Mouse (Mus musculus): ENCODE data around the gene Pdzd3. TPM values are rescaled to one million over a fixed set of nuclear protein-coding genes. Genes with fewer than 3 reads are reported as not detected.

The Pdzd3 gene
- polyA plus RNA-seq, 1 experiment from 2014 or later = 3.1 TPM

DNA sequence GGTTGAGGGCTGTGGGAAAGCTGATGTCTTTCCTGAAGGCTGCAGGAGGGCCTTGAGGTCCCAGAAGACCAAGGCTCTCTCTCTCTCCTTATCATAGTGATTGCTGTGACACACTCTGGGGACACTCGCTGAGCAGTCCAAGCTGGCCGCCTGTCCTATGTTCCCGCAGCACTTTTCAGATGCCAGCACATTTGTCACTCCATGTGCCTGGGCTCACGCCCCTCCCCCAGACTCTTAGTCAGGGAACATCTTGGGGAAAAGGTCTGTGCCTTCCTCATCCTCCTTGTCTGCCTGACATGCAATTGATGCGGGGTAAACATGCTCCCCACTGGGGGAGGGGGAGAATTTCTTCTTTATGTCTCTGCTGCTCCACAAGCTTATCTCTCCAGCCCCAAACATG, 31.9 kb upstream of the Pdzd3 start:
- ATAC-seq (replicated peaks; ENCODE audit: low FRiP score, low TSS enrichment, low read depth) (no peak), DNase-seq (ENCODE audit: low spot score) (no peak)
- 56% methylated on average over 5 of the region's 5 CpGs for WGBS
- H3K27ac ChIP-seq (ENCODE audit: low read depth) = no peak overlapping the region
- H3K9ac ChIP-seq (ENCODE audit: low read length) = no peak overlapping the region
- peaks cover 14% of the 10 kb centered on the region; the same call in 1 of the 2 replicates for H3K27me3 ChIP-seq (replicated peaks; ENCODE audit: control insufficient read depth, insufficient read depth, low read length)
- H3K4me1 ChIP-seq (replicated peaks; ENCODE audit: control insufficient read depth, insufficient read depth, low read length) = 0 out of 2 replicates have a peak, but pooled peaks cover 2% of the 10 kb centered on the region
- H3K9me3 ChIP-seq (ENCODE audit: control insufficient read depth, low read length) = no peaks in the 10 kb centered on the region
- H3K4me3 ChIP-seq (ENCODE audit: low read depth, low read length) = no peak overlapping the region
- peaks cover 3% of the 10 kb centered on the region; the same call in 1 of the 2 replicates for H3K36me3 ChIP-seq (ENCODE audit: control insufficient read depth, insufficient read depth, low read length)
- H3K4me2 ChIP-seq (ENCODE audit: low read length) = no peak overlapping the region

GRCm38 (mm10) chr9:44269973-44270372, 18.7 kb upstream of the Pdzd3 start:
- no peaks in the 10 kb centered on the region for H3K27me3 ChIP-seq (replicated peaks; ENCODE audit: control insufficient read depth, insufficient read depth, low read length)

GRCm38 (mm10) chr9:44269077-44269476, 17.8 kb upstream of the Pdzd3 start:
- Histone ChIP-seq H3K27ac (ENCODE audit: low read depth) (no peak overlapping the region), H3K4me2 (ENCODE audit: low read length) (no peak overlapping the region), H3K4me3 (ENCODE audit: low read depth, low read length) (no peak overlapping the region), H3K9ac (ENCODE audit: low read length) (no peak overlapping the region), H3K36me3 (ENCODE audit: control insufficient read depth, insufficient read depth, low read length) (no peaks in the 10 kb centered on the region), H3K4me1 (replicated peaks; ENCODE audit: control insufficient read depth, insufficient read depth, low read length) (peaks cover 14% of the 10 kb centered on the region; the same call in 1 of the 2 replicates), H3K9me3 (ENCODE audit: control insufficient read depth, low read length) (0 out of 2 replicates have a peak, but pooled peaks cover 4% of the 10 kb centered on the region), H3K27me3 (replicated peaks; ENCODE audit: control insufficient read depth, insufficient read depth, low read length) (no peaks in the 10 kb centered on the region)
- no peak for ATAC-seq (replicated peaks; ENCODE audit: low FRiP score, low TSS enrichment, low read depth)
- WGBS = 87% methylated on average over 3 of the region's 3 CpGs
- no peak for DNase-seq (ENCODE audit: low spot score)

More at GRCm38 (mm10) chr9:44269973-44270372, 18.7 kb upstream of the Pdzd3 start:
- Histone ChIP-seq H3K9me3 (ENCODE audit: control insufficient read depth, low read length) (0 out of 2 replicates have a peak, but pooled peaks cover 4% of the 10 kb centered on the region), H3K9ac (ENCODE audit: low read length) (no peak overlapping the region), H3K36me3 (ENCODE audit: control insufficient read depth, insufficient read depth, low read length) (no peaks in the 10 kb centered on the region), H3K4me2 (ENCODE audit: low read length) (no peak overlapping the region), H3K4me3 (ENCODE audit: low read depth, low read length) (no peak overlapping the region), H3K4me1 (replicated peaks; ENCODE audit: control insufficient read depth, insufficient read depth, low read length) (peaks cover 14% of the 10 kb centered on the region; the same call in 1 of the 2 replicates), H3K27ac (ENCODE audit: low read depth) (no peak overlapping the region)
- WGBS = 78% methylated on average over 4 of the region's 4 CpGs
- DNase-seq (ENCODE audit: low spot score) (no peak), ATAC-seq (replicated peaks; ENCODE audit: low FRiP score, low TSS enrichment, low read depth) (no peak)

DNA sequence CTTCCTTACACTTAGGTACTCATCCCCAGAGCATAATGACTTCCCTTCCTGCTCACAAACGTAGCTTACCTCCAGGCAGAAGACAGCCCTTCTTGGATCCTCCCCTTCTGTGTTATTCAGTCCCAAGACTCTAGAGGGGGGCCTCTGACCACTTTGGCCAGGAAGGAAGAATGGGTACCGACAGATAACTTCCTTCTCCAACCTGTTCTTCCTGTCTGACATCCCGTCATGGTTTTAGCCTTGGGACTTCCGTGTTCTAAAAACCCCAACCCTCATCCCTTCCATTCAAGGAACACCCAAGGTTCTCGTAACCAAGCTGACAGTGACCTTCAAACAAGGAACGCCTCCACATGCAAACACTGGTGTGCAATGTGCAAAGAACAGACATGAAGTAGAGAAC, 17.2 kb upstream of the Pdzd3 start, which contains the start of gene Nlrx1:
Gene Nlrx1 (minus strand): TSS at position 168 of the 400 bp plus-strand sequence.
- 68% methylated on average over 6 of the region's 6 CpGs for whole genome bisulfite sequencing
- Histone ChIP-seq H3K36me3 (ENCODE audit: control insufficient read depth, insufficient read depth, low read length) (no peaks in the 10 kb centered on the region), H3K9ac (ENCODE audit: low read length) (peak within 1 kb of the TSS; percentile 83), H3K4me1 (replicated peaks; ENCODE audit: control insufficient read depth, insufficient read depth, low read length) (peaks cover 14% of the 10 kb centered on the region; the same call in 1 of the 2 replicates), H3K9me3 (ENCODE audit: control insufficient read depth, low read length) (0 out of 2 replicates have a peak, but pooled peaks cover 4% of the 10 kb centered on the region), H3K4me2 (ENCODE audit: low read length) (peak within 1 kb of the TSS; percentile 91), H3K27ac (ENCODE audit: low read depth) (peak within 1 kb of the TSS; percentile 64), H3K27me3 (replicated peaks; ENCODE audit: control insufficient read depth, insufficient read depth, low read length) (no peaks in the 10 kb centered on the region), H3K4me3 (ENCODE audit: low read depth, low read length) (peak within 1 kb of the TSS; percentile 48)
- DNase-seq (ENCODE audit: low spot score) (no peak), ATAC-seq (replicated peaks; ENCODE audit: low FRiP score, low TSS enrichment, low read depth) (peak; percentile 22; the same call in 1 of the 2 replicates)

DNA sequence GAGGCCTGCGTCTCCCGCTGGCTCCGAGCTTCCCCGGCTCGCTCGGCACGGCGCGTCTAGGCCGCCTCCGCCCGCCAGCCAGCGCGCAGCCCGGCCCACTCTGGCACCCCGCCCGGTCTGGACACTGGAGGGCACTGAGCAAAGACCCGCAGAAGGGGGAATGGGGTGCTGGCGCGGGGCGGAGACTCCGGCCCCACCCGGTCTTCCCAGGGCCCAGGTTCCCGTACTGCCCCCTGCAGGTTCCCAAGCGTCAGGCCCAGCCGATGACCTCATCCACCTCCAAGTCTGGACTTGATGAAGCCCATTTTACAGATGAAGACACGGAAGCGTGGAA, 16.7 kb upstream of the Pdzd3 start:
- WGBS = 5% methylated on average over 28 of the region's 28 CpGs
- ATAC-seq (replicated peaks; ENCODE audit: low FRiP score, low TSS enrichment, low read depth) (peak; percentile 78), DNase-seq (ENCODE audit: low spot score) (peak; percentile 91)
- Histone ChIP-seq H3K4me1 (replicated peaks; ENCODE audit: control insufficient read depth, insufficient read depth, low read length) (peaks cover 14% of the 10 kb centered on the region; the same call in 1 of the 2 replicates), H3K27me3 (replicated peaks; ENCODE audit: control insufficient read depth, insufficient read depth, low read length) (no peaks in the 10 kb centered on the region), H3K4me2 (ENCODE audit: low read length) (peak overlapping the region; percentile 91), H3K9me3 (ENCODE audit: control insufficient read depth, low read length) (0 out of 2 replicates have a peak, but pooled peaks cover 4% of the 10 kb centered on the region), H3K27ac (ENCODE audit: low read depth) (peak overlapping the region; percentile 64), H3K9ac (ENCODE audit: low read length) (peak overlapping the region; percentile 83), H3K36me3 (ENCODE audit: control insufficient read depth, insufficient read depth, low read length) (no peaks in the 10 kb centered on the region), H3K4me3 (ENCODE audit: low read depth, low read length) (peak overlapping the region; percentile 48)

DNA sequence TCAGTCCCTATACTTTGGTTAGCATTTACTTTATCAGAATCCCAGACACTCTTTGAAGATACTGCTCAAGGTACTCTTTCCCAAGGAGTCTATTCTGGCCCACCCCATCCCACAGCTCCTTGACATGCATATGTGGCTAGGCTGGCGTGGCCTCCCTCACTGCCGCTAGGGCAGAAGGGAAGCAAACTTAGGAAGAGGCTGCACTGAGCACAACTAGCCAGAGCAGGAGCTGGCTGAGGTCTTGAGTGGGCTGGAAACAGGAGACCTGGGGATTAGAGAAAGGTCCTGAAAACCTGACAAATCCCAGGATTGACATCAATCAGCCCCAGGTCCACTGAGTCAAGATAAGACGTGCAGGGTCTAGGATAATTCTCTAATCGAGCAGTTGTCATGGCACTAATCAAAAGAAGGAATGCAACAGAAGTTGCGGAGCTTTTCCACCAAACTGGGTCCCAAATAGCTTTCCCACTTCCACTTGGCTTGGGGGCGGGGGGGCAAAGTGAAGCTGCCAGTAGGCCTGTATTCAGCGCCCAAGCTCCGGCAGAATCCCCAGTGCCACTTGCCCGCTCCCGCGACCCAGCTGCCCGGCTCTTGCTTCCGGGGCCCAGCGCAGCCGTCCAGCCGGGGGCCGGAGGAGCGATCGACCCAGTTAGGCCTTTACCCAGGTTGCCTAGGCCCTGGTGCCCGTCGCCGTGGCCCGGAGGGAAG, 16.2 kb upstream of the Pdzd3 start:
- peak; percentile 63; the same call in 1 of the 2 replicates for ATAC-seq (replicated peaks; ENCODE audit: low FRiP score, low TSS enrichment, low read depth)

DNA sequence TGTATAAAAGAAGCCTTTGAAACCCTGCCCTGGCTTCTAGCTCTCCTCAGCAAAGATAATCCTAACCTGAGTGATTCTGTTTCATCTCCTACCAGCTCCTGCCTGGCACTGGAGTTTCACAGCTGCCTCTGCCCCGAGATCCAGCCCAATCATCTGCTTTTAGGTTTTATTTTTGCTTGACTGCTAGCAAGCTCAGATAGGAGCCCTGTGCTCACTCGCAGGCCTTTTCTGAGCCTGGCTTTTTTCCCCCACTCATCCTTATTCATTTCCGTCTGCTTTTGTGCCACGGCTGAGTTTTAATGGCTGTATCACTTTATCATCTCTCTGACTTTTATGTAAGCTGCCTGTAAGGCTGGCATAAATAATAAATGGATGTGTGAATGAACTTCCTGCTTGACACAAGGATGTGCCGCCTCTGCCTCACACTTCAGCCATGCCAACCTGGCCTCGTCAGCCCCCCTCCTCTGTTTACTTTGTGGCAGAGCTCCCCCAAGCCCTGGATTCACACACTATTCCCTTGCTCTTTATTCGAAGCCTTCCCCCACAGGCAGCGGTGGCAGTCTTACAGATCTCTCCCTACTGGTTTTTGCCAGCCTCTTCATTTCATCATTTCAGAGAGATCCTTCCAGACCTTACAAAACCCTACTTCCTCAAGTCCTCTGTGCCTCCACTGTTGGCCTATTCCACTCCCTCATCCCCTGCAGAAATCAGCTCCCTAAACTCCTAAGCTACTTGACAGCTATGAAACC, 15.4 kb upstream of the Pdzd3 start:
- no peak overlapping the region for H3K9ac ChIP-seq (ENCODE audit: low read length)
- ATAC-seq (replicated peaks; ENCODE audit: low FRiP score, low TSS enrichment, low read depth) (no peak), DNase-seq (ENCODE audit: low spot score) (no peak)

More for the DNA sequence above, 16.2 kb upstream of the Pdzd3 start:
- 12% methylated on average over 23 of the region's 23 CpGs for WGBS
- peak; percentile 69 for DNase-seq (ENCODE audit: low spot score)
- H3K4me2 ChIP-seq (ENCODE audit: low read length) = peak overlapping the region; percentile 91
- H3K9ac ChIP-seq (ENCODE audit: low read length) = peak overlapping the region; percentile 83
- H3K4me3 ChIP-seq (ENCODE audit: low read depth, low read length) = peak overlapping the region; percentile 48
- peaks cover 14% of the 10 kb centered on the region; the same call in 1 of the 2 replicates for H3K4me1 ChIP-seq (replicated peaks; ENCODE audit: control insufficient read depth, insufficient read depth, low read length)
- peak overlapping the region; percentile 64 for H3K27ac ChIP-seq (ENCODE audit: low read depth)
- no peaks in the 10 kb centered on the region for H3K36me3 ChIP-seq (ENCODE audit: control insufficient read depth, insufficient read depth, low read length)
- H3K27me3 ChIP-seq (replicated peaks; ENCODE audit: control insufficient read depth, insufficient read depth, low read length) = no peaks in the 10 kb centered on the region
- 0 out of 2 replicates have a peak, but pooled peaks cover 4% of the 10 kb centered on the region for H3K9me3 ChIP-seq (ENCODE audit: control insufficient read depth, low read length)

DNA sequence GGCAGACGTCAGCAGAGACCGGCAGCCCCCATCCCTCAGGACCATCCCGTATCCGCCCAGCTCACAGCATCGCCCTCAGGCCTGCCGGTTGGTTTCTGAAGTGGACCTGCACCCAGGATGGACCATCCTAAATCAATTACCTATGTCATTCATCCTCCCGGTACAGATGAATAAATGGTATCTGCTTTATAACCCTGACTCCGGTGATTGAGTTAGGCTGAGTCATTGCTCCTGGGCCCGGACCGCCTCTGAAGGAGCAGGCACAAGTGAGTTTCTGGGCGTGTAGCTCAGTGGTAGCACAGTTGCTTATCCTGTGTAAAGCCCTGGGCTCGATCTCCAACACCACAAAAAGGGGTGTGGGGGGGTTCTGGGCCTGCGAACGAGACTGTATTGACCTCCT, 10.1 kb upstream of the Pdzd3 start:
- 0 out of 2 replicates have a peak, but pooled peaks cover 2% of the 10 kb centered on the region for H3K4me1 ChIP-seq (replicated peaks; ENCODE audit: control insufficient read depth, insufficient read depth, low read length)
- ATAC-seq (replicated peaks; ENCODE audit: low FRiP score, low TSS enrichment, low read depth) (no peak), DNase-seq (ENCODE audit: low spot score) (no peak)
- H3K36me3 ChIP-seq (ENCODE audit: control insufficient read depth, insufficient read depth, low read length) = no peaks in the 10 kb centered on the region
- H3K9ac ChIP-seq (ENCODE audit: low read length) = no peak overlapping the region
- H3K27ac ChIP-seq (ENCODE audit: low read depth) = no peak overlapping the region
- no peaks in the 10 kb centered on the region for H3K27me3 ChIP-seq (replicated peaks; ENCODE audit: control insufficient read depth, insufficient read depth, low read length)
- H3K9me3 ChIP-seq (ENCODE audit: control insufficient read depth, low read length) = no peaks in the 10 kb centered on the region
- 82% methylated on average over 14 of the region's 14 CpGs for WGBS
- no peak overlapping the region for H3K4me3 ChIP-seq (ENCODE audit: low read depth, low read length)
- H3K4me2 ChIP-seq (ENCODE audit: low read length) = no peak overlapping the region

More for the DNA sequence above, 15.4 kb upstream of the Pdzd3 start:
- no peak overlapping the region for H3K27ac ChIP-seq (ENCODE audit: low read depth)
- H3K4me3 ChIP-seq (ENCODE audit: low read depth, low read length) = 0 out of 2 replicates have a peak overlapping the region, but pooled peaks have one; percentile 48
- peaks cover 14% of the 10 kb centered on the region; the same call in 1 of the 2 replicates for H3K4me1 ChIP-seq (replicated peaks; ENCODE audit: control insufficient read depth, insufficient read depth, low read length)
- 54% methylated on average over 8 of the region's 8 CpGs for WGBS
- no peaks in the 10 kb centered on the region for H3K27me3 ChIP-seq (replicated peaks; ENCODE audit: control insufficient read depth, insufficient read depth, low read length)
- H3K9me3 ChIP-seq (ENCODE audit: control insufficient read depth, low read length) = 0 out of 2 replicates have a peak, but pooled peaks cover 4% of the 10 kb centered on the region
- no peaks in the 10 kb centered on the region for H3K36me3 ChIP-seq (ENCODE audit: control insufficient read depth, insufficient read depth, low read length)
- peak overlapping the region; percentile 91 for H3K4me2 ChIP-seq (ENCODE audit: low read length)

Data from intestine, embryonic 14.5 days (tissue).